Mouse (Mus musculus): ENCODE results near the gene Fstl4.

The Fstl4 gene

GRCm38 (mm10) chr11:52764461-52764893, at the start of gene Fstl4:
Gene Fstl4 (plus strand): TSS chr11:52764634.
- peak; percentile 83 for DNase-seq

- no peak for DNase-seq
Measured at GRCm38 (mm10) chr11:52718570-52718969, 45.9 kb upstream of the Fstl4 start.

- DNase-seq = no peak
Measured at GRCm38 (mm10) chr11:52721087-52721486, 43.3 kb upstream of the Fstl4 start.

- DNase-seq = no peak
Measured at GRCm38 (mm10) chr11:52722706-52723105, 41.7 kb upstream of the Fstl4 start.

GRCm38 (mm10) chr11:52726001-52726400, 38.4 kb upstream of the Fstl4 start:
- no peak for DNase-seq

- DNase-seq = no peak
Measured at GRCm38 (mm10) chr11:52728479-52728878, 36.0 kb upstream of the Fstl4 start.

- no peak for DNase-seq
Measured at GRCm38 (mm10) chr11:52729890-52730289, 34.5 kb upstream of the Fstl4 start.

GRCm38 (mm10) chr11:52731979-52732378, 32.5 kb upstream of the Fstl4 start:
- peak; percentile 49 for DNase-seq

GRCm38 (mm10) chr11:52734493-52735195, 29.8 kb upstream of the Fstl4 start:
- DNase-seq = no peak

- no peak for DNase-seq
Measured at GRCm38 (mm10) chr11:52739187-52739586, 25.2 kb upstream of the Fstl4 start.

GRCm38 (mm10) chr11:52740466-52740865, 24.0 kb upstream of the Fstl4 start:
- no peak for DNase-seq

GRCm38 (mm10) chr11:52743956-52744355, 20.5 kb upstream of the Fstl4 start:
- no peak for DNase-seq

GRCm38 (mm10) chr11:52744593-52745450, 19.6 kb upstream of the Fstl4 start:
- no peak for DNase-seq

GRCm38 (mm10) chr11:52747206-52747605, 17.2 kb upstream of the Fstl4 start:
- DNase-seq = no peak

- no peak for DNase-seq
Measured at GRCm38 (mm10) chr11:52747766-52748456, 16.5 kb upstream of the Fstl4 start.

- DNase-seq = no peak
Measured at GRCm38 (mm10) chr11:52749988-52750387, 14.4 kb upstream of the Fstl4 start.

GRCm38 (mm10) chr11:52752524-52752923, 11.9 kb upstream of the Fstl4 start:
- no peak for DNase-seq

- no peak for DNase-seq
Measured at GRCm38 (mm10) chr11:52753261-52753660, 11.2 kb upstream of the Fstl4 start.

GRCm38 (mm10) chr11:52761800-52762199, 2.6 kb upstream of the Fstl4 start:
- DNase-seq = peak; percentile 31

GRCm38 (mm10) chr11:52764894-52765677, 652 bp downstream of the Fstl4 start:
- peak; percentile 57 for DNase-seq

GRCm38 (mm10) chr11:52765678-52766254, 1.3 kb downstream of the Fstl4 start:
- peak; percentile 63 for DNase-seq

- no peak for DNase-seq
Measured at GRCm38 (mm10) chr11:52767921-52768320, 3.5 kb downstream of the Fstl4 start.
